In genomic region chr11:117231551-117231950, GRCm38 (mm10) we compare ENCODE assay signal across 9 mouse cellular contexts. TPM values are rescaled to one million over a fixed set of nuclear protein-coding genes. Genes with fewer than 3 reads are reported as not detected.
DNase-seq lines count a peak whose midpoint lies in the region; ATAC-seq lines count a peak whose summit lies in the region.
"Had no signal": no experiment of that assay in that cellular context is flagged by ENCODE, and none has a peak within 500 bp of the region (broad histone marks: within the 10 kb centered on the region; RNA-seq: fewer than 3 reads in every experiment).

No protein-coding gene starts in this region.

- H3K9ac ChIP-seq in heart, embryonic 12.5 days, result 0 out of 2 replicates have a peak overlapping the region, but pooled peaks have one; percentile 59

- peaks cover 44% of the 10 kb centered on the region for H3K4me1 ChIP-seq in heart, embryonic 12.5 days (replicated peaks)

- ATAC-seq in heart, embryonic 12.5 days (ENCODE audit: insufficient number of reproducible peaks, low FRiP score), result no peak
- no peak for ATAC-seq in erythroid progenitor cell, adult 5-6 weeks (replicated peaks; ENCODE audit: low FRiP score, poor library complexity, severe bottlenecking)
- no peak for ATAC-seq in megakaryocyte, adult 5-6 weeks (ENCODE audit: poor library complexity, severe bottlenecking)
- ATAC-seq: Patski had no signal

- 52% methylated on average over 11 of the region's 11 CpGs for WGBS in heart, embryonic 12.5 days

- H3K27ac ChIP-seq in heart, embryonic 12.5 days (ENCODE audit: poor library complexity, severe bottlenecking), result no peak overlapping the region

- peaks cover 12% of the 10 kb centered on the region; the same call in 1 of the 2 replicates for H3K27me3 ChIP-seq in heart, embryonic 12.5 days (replicated peaks)
- H3K27me3 ChIP-seq: Patski had no signal

- no peaks in the 10 kb centered on the region for H3K9me3 ChIP-seq in heart, embryonic 12.5 days (replicated peaks)

- DNase-seq in right cerebral cortex, adult 18-20 months, result peak; percentile 65
- no peak for DNase-seq in right cerebral cortex, postnatal 25 days
- peak; percentile 68 for DNase-seq in kidney, postnatal 10 days
- peak; percentile 67 for DNase-seq in testis, postnatal 10 days (ENCODE audit: low spot score)
- DNase-seq in frontal cortex, postnatal 10 days (ENCODE audit: low spot score in 2 of 2), result no peak

- H3K4me2 ChIP-seq in heart, embryonic 12.5 days, result peak overlapping the region; percentile 74

- no peaks in the 10 kb centered on the region for H3K36me3 ChIP-seq in heart, embryonic 12.5 days

- peak overlapping the region; percentile 35; the same call in 1 of the 2 replicates for H3K4me3 ChIP-seq in heart, embryonic 12.5 days

RNA-seq across cellular contexts. Expression of gene Sept9, which starts 32.1 kb away (rescaled TPM):
- polyA plus RNA-seq in heart, embryonic 12.5 days (2016; fragmentation: Nextera tagmentation; extraction: Ambion mirVana), result 102 and 103 TPM in 2 replicates
- 15.1 and 20.5 TPM in 2 replicates for total RNA-seq in erythroid progenitor cell, adult 5-6 weeks (2015; ENCODE audit: low replicate concordance)
- 16.0 and 18.6 TPM in 2 replicates for total RNA-seq in erythroid progenitor cell, adult 5-6 weeks (2017; ENCODE audit: low replicate concordance)
- total RNA-seq in megakaryocyte, adult 5-6 weeks (2015), result 162 and 178 TPM in 2 replicates
- 335 and 338 TPM in 2 replicates for total RNA-seq in megakaryocyte, adult 5-6 weeks (2017)

Comparison
In these comparisons a context has a peak if more than half of its experiments do, and no peak if none do; other contexts are left out.
1. DNase-seq: peak in right cerebral cortex, adult 18-20 months (single experiment), kidney, postnatal 10 days (single experiment) and testis, postnatal 10 days (single experiment); none in right cerebral cortex, postnatal 25 days (single experiment) and frontal cortex, postnatal 10 days (0 of 2).
2. RNA of gene Sept9, which starts 32.1 kb away (total RNA-seq): 162 to 338 TPM in megakaryocyte, adult 5-6 weeks; 15.1 to 20.5 TPM in erythroid progenitor cell, adult 5-6 weeks; every median in the first group is over 4 times any median in the second.